Mouse (Mus musculus) embryo, embryonic 11.5 days (tissue): ENCODE results near the gene Crispld2.

Experiments used
- DNase-seq: peaks from one replicate; pipeline ENCODE4 v3.0.0-alpha.2; 2012; ENCODE audit warnings: low read depth, low spot score

The Crispld2 gene

DNA sequence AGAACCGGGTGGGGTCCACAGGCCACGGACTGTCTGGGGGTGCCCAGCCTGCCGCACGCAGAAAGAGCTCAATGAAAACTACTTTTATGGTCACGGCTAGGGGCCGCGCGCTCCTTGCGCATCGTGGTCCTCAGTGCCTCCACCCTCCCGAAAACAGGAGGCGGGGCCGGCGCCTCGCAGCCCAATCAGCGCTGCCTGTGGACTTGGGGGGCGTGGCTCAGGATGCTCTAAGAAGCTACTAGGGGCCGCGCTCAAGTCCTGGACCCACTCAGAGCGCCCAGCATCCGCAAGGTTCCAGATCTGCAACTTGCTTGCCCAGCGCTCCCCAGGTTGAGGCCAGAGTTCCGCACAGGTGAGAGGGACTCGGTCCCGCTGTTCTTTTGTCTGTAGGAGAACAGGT is at the start of gene Crispld2:
Gene Crispld2 (plus strand): TSS at position 190 of the 400 bp plus-strand sequence.
- DNase-seq, result peak; percentile 79

DNA sequence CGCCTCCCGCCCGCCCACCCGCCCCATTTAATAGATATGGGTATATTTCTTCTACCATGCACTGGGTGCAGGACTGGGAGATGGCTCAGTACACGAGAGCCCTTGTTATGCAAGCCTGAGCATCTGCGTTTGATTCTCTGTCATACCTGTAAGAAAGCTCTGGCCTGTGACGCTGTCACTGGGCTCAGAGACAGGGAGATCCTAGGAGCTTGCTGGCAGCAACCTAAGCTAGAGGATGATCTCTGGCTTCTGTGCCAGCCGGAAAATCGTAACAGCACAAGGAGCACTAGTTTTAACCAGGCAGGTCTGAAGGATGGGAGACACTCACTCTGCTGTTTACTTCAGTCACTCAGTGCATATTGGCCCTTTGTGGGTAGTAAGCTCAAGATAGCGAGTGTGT is 48.6 kb upstream of the Crispld2 start:
- DNase-seq, result no peak

DNA sequence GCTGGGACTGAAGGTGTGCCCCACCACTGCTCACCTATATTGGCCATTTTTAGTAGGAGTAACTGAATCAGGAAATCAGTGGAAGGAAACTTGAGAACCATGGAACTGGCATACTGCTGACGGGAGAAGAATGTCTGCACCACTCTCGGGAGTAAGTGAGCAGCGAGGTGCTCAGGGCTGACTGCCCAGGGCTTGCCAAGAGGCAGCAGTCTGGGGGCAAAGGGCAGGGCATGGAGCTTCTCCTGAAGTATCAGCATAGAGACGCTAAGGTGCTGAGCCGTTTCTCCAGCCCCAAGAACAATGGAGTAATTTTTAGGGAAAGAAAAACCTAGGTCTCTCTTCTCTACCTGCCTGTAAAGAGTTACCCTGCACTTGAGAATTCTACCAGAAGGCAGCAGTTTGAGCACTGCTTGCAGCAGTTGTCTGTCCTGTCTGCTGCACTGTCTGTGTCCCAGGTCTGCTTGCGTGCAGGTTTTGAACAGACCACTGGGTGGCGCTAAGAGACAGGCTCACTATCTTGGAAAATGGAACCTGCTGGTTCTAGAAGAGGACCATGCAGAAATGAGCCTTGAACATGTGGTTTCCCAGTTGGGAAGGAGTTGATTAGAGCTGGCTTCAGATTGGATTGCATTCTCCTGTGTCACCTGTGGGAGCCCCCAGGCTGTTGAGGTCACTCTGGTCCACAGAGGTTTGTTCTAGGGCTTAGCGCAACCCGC is 48.0 kb upstream of the Crispld2 start:
- DNase-seq, result peak; percentile 61

DNA sequence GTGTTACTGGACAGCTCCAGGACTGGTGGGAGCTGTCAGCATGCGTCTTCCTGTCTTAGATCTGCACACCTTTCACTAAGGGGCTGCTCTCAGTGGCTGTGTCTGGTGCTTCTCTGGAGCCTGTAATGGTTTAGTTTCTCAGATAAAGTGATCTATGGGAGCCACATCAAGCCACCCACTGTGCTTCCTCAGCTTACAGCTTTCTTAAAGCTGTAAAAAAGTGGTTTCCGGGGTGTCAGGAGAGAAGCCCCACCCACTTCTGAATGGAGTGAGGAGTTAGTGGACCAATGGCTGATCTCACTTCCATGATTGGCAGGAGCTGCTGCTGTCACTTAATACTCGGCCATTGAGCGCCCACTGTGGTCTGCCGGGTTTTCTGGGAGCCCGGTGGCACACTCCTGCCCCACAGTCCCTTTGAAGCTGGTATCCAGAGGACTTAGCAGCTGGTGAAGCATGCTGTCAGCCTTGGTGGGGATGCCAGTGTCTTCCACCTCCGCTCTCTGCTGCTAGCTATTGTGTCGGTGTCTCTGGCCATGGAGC is 45.8 kb upstream of the Crispld2 start:
- DNase-seq, result no peak

DNA sequence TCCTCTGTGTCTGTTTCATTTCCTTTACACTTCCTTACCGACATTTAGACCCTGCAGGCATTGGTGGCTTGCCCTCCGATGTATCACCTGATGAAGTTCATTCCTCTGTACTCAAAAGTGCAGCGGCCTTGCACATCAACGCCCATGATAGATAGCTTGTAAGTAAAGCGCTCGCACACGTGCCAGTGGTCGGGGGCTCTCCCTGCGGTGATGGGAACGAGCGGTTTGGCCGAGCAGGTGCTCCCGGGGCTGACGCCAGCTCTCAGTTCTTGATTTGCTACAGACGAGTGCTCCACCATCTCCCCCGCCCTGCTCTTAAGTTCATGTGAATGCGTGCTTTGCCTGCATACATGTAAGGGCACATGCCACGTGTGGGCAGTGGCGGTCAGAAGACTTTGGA is 44.6 kb upstream of the Crispld2 start:
- DNase-seq, result no peak

DNA sequence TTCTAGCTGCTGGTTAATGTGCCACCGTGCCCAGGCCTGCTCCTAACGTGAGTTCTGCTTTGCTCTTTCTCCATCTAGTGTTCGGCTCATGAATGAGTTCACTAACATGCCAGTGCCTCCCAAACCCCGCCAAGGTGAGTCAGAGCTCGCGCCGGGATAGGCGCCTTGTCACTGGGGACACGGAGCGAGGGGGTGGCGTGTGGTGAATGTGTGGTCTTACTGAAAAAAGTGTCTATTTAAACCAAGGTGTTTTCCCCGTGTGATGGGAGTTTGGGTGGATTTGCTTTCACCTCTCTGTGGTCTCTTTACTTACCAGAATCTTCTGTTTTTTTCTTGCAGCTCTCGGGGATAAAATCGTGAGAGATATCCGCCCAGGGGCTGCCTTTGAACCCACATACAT is 43.9 kb upstream of the Crispld2 start:
- no peak for DNase-seq

DNA sequence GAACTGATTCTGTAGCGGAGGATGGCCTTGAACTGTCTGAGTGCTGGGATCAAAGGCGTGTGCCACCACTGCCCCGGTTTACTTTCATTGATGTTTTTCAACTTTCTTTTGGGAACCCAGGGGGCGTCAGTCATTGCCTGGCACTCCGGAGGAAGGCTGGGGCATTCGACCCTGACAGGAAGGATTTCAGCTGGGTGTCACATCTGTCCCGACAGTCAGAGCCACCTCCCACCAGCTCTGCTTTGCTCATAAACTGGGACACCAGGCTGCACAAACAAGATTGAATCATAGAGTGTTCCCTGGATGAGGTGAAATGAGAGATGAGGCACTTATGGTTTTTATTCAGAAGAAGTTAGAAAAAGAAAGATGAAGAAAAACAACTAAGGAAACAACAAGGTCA is 40.0 kb upstream of the Crispld2 start:
- DNase-seq, result no peak

DNA sequence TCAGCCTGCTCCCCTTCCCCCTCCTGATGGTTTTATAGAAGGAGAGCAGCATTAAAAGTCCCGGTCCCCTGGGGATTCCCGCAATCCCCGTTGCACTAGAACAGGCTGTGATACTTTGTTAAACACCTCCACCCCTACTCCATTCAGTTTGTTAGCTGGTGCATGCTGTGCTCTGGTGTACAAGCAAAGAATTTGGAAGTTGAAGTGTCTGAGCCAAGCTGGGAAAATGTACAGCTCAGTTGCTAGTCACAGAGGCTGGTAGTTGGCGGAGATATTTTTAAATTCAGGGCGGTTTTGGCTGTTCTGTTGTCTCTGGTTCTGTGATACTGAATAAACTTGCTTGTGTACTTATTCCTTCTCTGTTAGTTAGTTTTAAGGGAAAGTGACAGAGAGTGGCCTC is 39.5 kb upstream of the Crispld2 start:
- no peak for DNase-seq

DNA sequence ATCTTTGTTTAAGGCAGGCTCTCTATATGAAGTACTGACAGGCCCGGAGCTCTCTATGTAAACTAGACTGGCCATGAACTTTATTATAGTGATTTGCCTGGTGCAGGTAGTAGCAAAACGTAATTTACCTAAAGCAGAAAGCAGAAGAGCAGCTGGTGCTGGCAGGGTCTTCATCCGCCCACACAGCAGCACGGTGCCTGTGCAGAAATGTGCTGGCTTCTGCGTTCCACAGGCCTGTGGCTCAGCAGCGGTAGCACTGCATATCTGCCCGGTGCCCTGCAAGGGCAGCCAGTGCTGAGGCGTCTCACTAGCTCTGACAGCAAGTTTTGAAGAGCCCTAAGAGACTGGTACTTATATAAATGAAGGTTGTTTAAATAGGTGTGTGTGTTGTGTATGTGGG is 36.9 kb upstream of the Crispld2 start:
- no peak for DNase-seq

DNA sequence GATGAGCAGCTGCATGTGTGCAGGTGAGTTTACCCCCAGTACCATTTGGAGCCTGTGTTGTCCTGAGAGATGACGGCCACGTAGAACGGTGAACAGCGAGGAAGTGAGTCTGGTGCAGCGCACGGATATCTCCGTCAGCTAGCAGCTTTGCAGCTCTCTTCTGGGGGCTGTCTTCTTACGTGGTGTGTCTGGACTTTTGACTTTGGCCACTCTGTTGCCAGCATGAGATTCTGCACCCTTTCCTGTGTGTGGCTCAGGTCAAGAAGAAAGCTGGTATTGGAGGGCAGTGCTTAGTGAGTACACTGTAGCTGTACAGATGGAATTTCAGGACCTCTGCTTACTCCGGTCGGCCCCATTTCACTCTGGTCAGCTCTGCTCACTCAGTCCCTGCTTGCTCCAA is 34.2 kb upstream of the Crispld2 start:
- DNase-seq, result no peak

DNA sequence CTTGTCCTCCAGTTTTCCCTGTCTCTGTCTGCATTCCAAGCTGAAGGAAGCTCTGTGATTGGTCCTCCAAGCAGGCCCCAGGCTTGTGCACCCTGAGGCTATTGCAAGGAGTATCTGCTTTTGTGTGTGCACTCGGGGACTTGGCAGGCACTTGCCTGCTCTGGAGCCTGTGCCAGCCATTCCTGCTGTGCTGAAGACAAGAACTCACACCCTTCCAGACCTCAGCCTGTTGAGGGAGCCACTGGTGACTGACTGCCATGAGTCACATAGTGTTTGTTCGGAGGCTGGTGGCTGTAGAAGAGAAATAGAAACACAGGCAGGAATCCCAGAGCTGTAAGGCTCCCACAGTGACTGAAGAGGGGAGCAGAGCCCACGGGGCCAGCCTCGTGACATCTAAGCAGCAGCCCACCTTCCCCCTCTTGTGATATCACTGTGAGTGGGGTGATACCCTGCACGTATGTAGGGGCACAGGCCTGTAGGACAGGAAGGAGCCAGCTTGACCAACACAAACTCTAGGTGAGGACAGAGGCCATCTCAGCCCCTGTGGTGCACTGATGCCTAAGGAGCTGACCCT is 31.6 kb upstream of the Crispld2 start:
- DNase-seq, result no peak

DNA sequence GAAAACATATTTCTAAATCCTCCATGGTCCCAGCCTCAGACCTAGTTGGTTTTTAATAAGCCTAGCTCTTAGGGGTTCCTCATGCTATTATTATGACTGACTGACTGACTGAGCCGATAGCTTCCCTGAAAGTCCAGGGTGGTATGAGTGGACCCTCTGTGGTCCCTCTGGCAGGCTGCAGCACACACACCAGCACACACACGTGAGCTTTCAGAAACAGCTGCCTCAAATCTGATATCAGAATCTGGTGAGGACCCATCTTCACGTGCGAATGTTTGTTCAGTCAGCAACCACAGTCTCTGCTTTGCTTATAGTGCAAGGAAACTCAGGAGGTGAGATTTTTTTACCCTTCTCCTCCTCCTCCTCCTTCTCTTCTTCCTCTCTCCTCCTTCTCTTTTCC is 27.4 kb upstream of the Crispld2 start:
- DNase-seq, result no peak

DNA sequence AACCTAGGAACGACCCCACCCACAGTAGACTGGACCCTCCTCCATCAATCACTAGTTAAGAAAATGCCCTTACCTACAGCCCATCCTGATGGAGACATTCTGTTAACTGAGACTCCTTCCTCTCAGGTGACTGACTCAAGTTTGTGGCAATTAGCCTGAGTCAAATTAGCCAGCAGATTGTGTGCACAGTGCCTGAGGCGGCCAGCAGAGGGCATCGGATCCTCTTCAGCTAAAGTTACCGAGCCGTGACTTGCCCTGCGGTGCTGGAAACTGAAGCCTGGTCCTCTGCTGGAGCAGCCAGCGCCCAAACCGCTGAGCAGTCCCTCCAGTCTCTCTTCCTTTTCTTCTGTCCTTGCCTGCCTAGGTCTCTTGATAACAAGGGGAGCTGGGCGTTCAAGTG is 24.8 kb upstream of the Crispld2 start:
- no peak for DNase-seq

DNA sequence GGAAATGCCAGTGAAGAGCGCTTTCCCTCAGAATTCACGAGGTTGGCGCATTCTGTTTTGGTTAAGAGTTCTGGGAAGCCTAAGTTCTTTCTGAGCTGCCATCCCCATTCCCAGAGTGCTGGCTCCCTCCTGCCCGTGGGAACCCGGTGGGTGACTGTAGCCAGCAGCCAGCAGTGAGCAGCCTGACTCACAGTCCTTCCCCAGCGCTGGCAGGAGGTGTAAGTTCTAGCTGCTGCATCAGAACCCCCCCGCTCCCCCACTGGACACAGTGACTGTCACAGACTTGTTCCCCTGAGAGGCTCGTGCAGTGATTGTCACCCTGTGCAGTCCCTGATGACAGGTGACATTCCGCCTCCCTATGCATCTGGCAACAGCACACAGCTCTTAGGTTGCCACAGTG is 22.1 kb upstream of the Crispld2 start:
- DNase-seq, result no peak

DNA sequence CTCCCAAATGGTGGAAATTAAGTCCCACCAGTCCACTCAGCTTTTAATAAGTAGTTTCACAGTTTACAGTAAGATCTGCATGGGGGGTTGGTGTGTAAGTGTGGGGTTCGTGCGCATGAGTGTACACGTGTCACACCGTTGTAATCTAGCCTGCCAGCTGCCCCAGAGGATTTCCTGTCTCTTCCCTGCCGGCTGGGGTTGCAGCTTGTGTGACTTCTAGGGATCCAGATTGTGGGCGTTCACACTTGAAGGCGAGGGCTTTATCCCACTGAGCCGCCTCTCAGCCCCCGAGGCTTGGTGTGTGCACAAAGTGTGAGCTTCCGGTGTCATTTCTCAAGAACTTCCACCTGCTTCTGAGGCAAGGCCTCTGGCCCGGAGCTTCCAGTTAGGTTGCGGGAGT is 19.7 kb upstream of the Crispld2 start:
- DNase-seq, result no peak

DNA sequence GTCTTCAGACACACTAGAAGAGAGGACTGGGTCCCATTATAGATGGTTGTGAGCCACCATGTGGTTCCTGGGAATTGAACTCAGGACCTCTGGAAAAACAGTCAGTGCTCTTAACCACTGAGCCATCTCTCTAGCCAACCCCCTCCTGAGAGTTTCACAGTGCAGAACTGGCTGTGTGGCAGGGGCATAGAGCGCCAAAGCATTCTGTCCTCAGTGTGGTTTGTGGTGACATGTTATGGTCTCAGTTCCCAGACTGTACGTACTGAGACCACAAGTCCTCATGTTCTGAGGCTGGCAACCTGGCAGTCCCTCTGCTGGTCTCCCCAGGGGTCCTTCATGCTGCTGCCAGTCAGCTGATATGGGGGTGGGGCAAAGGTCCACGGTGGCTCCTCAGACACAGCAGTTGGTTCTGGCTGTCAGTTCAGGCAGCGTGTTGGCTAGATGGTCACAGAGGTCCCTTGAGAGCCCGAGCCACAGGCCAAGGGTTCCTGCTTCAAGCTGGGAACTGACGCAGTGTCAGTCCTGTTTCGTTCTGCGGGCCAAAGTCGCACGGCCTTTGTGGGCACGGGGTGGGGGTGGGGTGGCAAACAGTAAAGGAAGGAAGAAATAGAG is 13.4 kb upstream of the Crispld2 start:
- DNase-seq, result no peak

DNA sequence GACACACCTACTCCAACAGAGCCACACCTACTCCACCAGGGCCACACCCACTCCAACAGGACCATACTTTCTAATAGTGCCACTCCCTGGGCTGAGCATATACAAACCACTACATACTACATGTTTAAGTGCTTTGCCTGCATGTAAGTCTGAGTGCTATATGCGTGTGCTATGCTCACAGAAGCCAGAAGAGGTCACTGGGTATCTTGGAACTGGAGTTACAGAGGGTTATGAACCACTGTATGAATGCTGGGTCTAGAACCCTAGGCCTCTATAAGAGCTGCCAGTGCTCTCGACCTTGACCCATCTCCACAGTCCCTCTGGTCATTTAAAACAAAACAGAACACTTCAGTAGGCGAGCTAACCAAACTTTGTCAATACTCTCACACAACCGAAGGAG is 11.0 kb upstream of the Crispld2 start:
- DNase-seq, result no peak

DNA sequence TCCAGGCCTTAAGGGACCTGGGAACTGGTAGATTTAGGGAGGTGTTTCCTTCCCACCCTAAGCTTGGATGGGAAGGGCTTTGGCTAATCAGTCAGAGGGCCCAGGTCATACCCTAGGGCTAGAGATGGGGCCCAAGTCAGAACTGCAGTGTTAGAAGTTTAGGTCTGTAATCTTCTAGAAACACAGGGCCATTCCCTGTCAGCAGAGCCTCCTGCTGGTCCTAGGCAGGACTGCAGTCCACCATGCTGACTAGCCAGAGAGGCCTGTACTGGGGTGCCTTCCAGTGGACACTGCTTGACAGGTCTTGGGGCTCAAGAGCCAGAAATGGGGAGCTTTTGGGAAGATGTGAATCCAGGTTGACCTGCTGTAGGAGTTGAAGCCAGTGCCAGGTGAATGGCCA is 8.2 kb upstream of the Crispld2 start:
- DNase-seq, result no peak

DNA sequence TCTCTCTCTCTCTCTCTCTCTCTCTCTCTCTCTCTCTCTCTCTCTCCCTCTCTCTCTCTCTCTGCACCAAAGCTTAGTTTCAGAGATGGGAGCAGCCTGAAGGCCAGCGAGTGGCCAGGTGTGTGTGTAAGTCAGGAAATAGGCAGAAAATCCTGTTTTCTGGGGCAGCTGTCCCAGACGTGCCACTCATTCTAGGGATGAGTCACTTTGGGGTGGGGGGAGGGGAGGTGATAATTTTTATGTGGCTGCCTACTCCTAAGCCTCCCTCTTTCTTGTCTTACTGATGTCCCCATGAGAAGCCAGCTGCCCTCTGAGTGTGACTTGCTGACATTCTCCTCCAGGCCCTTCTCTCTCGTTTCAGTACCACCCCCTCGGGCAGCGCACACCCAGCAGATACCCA is 6.1 kb upstream of the Crispld2 start:
- DNase-seq, result no peak

DNA sequence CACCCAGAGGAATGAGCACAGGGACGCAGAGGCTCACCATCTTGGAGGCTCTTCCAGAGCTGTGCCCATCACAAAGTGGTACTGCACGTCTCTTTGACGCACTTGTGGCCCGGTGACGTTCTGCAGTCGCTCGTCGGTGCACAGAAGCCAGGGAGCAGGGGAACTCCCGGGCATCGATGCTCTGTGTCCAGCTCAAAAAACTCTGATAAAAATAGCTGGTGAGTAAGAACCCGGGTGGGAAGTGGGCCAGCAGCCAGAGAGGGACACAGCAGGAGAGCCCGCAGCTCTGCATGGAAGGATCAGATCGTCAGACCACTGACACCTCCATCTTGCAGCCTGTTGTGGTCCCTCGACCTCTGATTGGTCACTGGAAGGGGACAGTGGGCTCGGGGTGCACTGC is 4.2 kb upstream of the Crispld2 start:
- DNase-seq, result no peak

DNA sequence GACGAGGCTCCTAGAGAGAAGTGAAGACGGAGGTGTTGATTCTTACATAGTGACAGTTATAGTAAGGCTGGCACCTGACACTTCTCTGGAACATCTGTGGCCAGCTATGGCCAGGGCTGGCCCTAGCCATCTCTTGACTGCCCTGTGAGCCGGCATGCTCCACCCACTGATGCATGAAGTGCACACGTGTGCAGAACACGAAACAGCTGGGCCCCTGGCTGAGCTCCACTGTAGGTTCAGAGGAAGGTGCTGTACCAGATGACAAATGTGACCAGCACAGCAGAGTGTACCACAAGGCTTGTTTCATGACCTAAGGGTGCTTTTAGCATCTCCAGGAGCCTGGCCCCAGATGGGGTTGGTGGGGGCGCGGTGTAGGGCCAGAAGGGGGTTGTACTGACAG is 1.9 kb downstream of the Crispld2 start:
- DNase-seq, result no peak

DNA sequence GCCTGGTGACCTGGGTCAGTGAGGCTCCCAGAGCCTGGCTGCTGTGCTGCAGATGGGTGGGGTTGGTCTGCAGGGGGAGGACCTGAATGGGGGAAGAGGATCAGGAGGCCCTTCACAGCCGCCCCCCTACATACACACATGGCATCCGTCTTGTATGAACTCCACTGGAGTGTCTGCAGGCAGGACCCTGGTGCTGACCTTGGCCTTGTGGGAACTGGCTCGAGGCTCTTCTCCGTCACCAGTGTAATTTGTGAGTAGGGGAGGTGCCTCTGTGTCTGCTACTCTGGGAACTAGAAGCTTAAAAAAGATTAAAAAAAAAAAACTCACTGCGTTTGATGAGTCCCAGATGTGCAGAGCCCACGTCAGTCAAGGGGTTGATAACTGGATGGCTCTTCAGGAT is 2.3 kb downstream of the Crispld2 start:
- no peak for DNase-seq

DNA sequence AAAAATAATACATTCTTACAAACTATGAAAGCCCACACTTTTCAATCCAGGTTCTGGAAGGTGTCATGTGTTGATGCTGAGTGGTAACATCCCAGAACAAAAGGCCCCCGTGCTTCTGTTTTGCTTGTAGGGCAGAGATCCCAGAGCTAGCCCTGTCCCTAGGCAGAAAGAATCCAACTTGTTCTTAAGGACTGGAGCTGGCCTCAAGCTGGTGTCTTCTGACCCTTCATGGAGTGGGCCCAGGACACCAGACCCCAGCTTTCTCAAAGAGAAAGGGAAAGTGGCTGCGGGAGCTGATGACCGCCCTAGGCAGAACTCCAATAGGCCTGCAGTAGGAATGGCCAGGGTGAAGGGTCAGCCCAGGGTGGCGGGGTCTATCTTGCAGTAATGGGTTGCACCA is 5.0 kb downstream of the Crispld2 start:
- DNase-seq, result no peak
